Mouse (Mus musculus) stomach, embryonic 15.5 days (tissue): Measurements from ENCODE around the gene Eefsec. TPM values are rescaled to one million over a fixed set of nuclear protein-coding genes. Genes with fewer than 3 reads are reported as not detected.

Experiments
- ATAC-seq: fragments of 200-750 bp; cut with Nextera tagmentation; 2 replicates; pipeline ENCODE4 v1.8.0; 2017; ENCODE audit warnings: low read depth, moderate number of reproducible peaks, moderate TSS enrichment; ENCODE audit not compliant: insufficient read depth, low FRiP score
- H3K27ac ChIP-seq: fragments of 300-500 bp; sonication (generic); 2 replicates; pipeline ENCODE4 v1.5.1; 2015; ENCODE audit warnings: mild to moderate bottlenecking, inconsistent platforms
- H3K27me3 ChIP-seq: fragments of 300-500 bp; sonication (generic); replicated peaks from 2 replicates; pipeline ENCODE4 v1.6.1; 2015; ENCODE audit warnings: inconsistent platforms
- H3K36me3 ChIP-seq: fragments of 300-500 bp; sonication (generic); 2 replicates; pipeline ENCODE4 v1.6.1; 2015; ENCODE audit warnings: inconsistent platforms
- H3K4me1 ChIP-seq: fragments of 300-500 bp; sonication (generic); 2 replicates; pipeline ENCODE4 v1.6.1; 2015; ENCODE audit warnings: inconsistent platforms
- H3K4me2 ChIP-seq: fragments of 300-500 bp; sonication (generic); 2 replicates; pipeline ENCODE4 v1.6.1; 2015; ENCODE audit warnings: mild to moderate bottlenecking, inconsistent platforms
- H3K4me3 ChIP-seq: fragments of 300-500 bp; sonication (generic); replicated peaks from 2 replicates; pipeline ENCODE4 v1.5.1; 2015; ENCODE audit warnings: inconsistent platforms
- H3K9ac ChIP-seq: fragments of 300-500 bp; sonication (generic); 2 replicates; pipeline ENCODE4 v1.6.1; 2015; ENCODE audit warnings: inconsistent platforms
- H3K9me3 ChIP-seq: fragments of 300-500 bp; sonication (generic); 2 replicates; pipeline ENCODE4 v1.6.1; 2016; ENCODE audit warnings: inconsistent platforms
- WGBS: fragments of 180-500 bp; shearing (Covaris S2); methylation state at CpG from one replicate; pipeline ENCODE4 v1.1.7; 2015; 5-methylcytosine and 5-hydroxymethylcytosine counted together
- polyA plus RNA-seq: library from polyadenylated mRNA; unstranded; fragments of >200 nt; fragmentation: Nextera tagmentation; extraction: Ambion mirVana; gene quantifications from 2 replicates; pipeline ENCODE4 v1.2.1, GENCODE M21; 2015

Gene Eefsec
- polyA plus RNA-seq, 1 experiment from 2014 or later, result 35.5 TPM

- H3K4me2 ChIP-seq, result no peak overlapping the region
- H3K4me3 ChIP-seq, result no peak overlapping the region
- H3K36me3 ChIP-seq, result no peaks in the 10 kb centered on the region
- H3K27me3 ChIP-seq, result no peaks in the 10 kb centered on the region
- H3K4me1 ChIP-seq, result no peaks in the 10 kb centered on the region
- no peak overlapping the region for H3K27ac ChIP-seq
- no peak for ATAC-seq
- no peak overlapping the region for H3K9ac ChIP-seq
- 53% methylated on average over 1 of the region's 1 CpGs for WGBS
- H3K9me3 ChIP-seq, result no peaks in the 10 kb centered on the region
These were observed 82.8 kb downstream of the Eefsec start for GRCm38 (mm10) chr6:88363475-88364012.

DNA sequence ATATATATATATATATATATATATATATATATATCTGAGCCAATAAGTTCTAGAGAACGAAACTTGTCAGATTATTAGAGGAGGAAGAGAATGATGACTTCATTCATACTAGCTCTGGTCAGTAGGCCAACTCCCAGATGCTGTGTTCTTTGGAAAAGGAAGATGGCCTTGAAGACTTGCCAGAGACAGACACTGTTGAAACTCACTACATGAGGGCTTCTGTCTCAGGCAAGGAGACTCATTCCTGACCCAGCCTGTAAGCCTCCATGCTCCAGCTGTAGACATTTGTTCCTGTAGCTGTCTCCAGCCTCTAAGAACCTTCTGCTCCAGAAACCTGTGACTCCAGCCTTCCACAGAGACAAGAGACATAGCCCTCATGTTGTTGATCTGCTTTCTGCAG is 85.2 kb downstream of the Eefsec start:
- WGBS, result 71% methylated on average over 1 of the region's 1 CpGs
- no peaks in the 10 kb centered on the region for H3K4me1 ChIP-seq
- H3K27ac ChIP-seq, result no peak overlapping the region
- no peaks in the 10 kb centered on the region for H3K36me3 ChIP-seq
- H3K4me2 ChIP-seq, result no peak overlapping the region
- no peak for ATAC-seq
- H3K9me3 ChIP-seq, result no peaks in the 10 kb centered on the region
- no peak overlapping the region for H3K4me3 ChIP-seq
- H3K27me3 ChIP-seq, result no peaks in the 10 kb centered on the region
- H3K9ac ChIP-seq, result no peak overlapping the region

DNA sequence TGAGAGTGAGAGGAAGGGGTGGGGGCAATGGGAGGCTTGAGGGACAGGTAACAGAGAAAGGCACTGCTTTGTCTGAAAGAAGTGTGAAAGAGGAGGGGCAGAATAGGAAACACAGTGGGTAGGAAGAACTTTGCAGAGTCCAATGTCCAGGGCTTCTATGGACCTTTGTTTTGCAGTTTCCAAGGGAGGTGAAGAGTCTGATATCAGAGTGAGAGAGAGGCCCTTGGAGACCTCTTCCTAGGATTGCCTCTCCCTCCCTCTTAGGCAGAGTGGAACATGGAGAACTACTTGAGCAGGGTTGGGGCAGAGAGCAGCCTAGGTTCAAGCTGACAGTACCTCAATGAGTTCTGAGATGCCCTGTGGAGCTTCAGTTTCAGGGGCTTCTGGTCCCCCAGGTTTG is 88.1 kb downstream of the Eefsec start:
- Histone ChIP-seq H3K27me3 (no peaks in the 10 kb centered on the region), H3K4me1 (no peaks in the 10 kb centered on the region), H3K27ac (no peak overlapping the region), H3K9ac (no peak overlapping the region), H3K4me3 (no peak overlapping the region), H3K9me3 (no peaks in the 10 kb centered on the region), H3K36me3 (no peaks in the 10 kb centered on the region), H3K4me2 (no peak overlapping the region)
- ATAC-seq, result no peak

DNA sequence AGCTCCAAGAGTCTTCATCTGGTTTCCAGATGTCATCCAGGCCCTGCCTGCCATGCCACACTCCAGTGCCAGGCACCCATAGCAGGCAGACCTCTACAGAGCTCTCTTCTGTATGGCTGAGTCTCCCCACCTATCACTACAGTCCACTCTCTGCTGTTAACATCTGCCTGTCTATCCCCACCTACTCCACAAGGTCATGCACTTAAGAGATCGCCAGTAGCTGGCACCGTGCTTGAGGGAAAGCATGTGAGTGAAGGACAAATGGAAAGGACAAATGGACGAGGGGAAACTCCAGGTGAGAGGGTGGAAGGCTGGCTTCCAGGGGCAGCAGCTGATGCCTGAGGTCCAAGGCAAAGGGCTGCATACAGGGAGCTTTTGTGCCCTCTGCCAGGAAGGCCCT is 90.5 kb downstream of the Eefsec start:
- ATAC-seq, result no peak
- 72% methylated on average over 3 of the region's 3 CpGs for WGBS

DNA sequence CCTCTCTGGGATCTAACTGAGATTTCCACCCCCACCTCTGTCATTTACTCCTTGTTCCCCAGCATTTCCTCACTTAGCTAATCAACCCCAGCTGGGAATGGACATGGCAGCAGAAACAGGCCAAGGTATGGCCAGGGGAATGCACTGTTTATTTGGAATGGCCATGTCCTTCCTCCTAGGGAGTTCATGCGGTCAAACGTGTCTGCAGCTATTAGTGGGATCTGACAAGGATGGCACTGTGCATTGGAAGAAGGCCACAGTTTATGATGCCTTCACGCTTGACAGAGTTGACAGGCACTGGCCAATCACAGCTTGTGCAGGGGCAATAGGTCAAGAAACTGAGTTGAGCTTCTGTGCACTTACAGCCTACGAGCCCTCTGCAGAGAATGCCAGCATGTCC is 93.8 kb downstream of the Eefsec start:
- Histone ChIP-seq H3K4me2 (no peak overlapping the region), H3K27ac (no peak overlapping the region), H3K36me3 (no peaks in the 10 kb centered on the region), H3K9me3 (no peaks in the 10 kb centered on the region), H3K9ac (no peak overlapping the region), H3K4me3 (no peak overlapping the region), H3K4me1 (no peaks in the 10 kb centered on the region), H3K27me3 (no peaks in the 10 kb centered on the region)
- WGBS, result 61% methylated on average over 4 of the region's 4 CpGs
- ATAC-seq, result no peak

More for the DNA sequence above, 90.5 kb downstream of the Eefsec start:
- H3K4me1 ChIP-seq, result no peaks in the 10 kb centered on the region
- no peak overlapping the region for H3K27ac ChIP-seq
- H3K27me3 ChIP-seq, result no peaks in the 10 kb centered on the region
- no peak overlapping the region for H3K9ac ChIP-seq
- no peak overlapping the region for H3K4me2 ChIP-seq
- H3K9me3 ChIP-seq, result no peaks in the 10 kb centered on the region
- H3K36me3 ChIP-seq, result no peaks in the 10 kb centered on the region
- no peak overlapping the region for H3K4me3 ChIP-seq

DNA sequence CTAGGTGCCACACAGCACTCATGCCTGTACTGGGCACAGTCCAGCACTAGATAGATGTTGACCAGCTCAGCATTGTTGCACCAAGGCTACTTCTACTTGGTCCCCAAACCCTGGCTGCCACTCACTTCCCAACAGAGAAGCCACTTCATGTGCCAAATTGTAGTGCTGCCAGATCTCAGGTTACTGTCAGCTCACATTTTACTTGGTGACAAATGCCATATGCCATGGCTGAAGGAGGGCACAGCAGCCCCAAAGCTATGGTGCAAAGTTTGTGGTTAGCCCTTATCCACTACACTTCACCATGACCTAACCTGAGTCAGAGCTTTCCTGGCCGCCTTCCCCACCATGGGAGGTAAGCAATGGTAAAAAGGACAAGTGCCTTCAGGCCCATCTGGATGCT is 99.6 kb downstream of the Eefsec start:
- peaks cover 24% of the 10 kb centered on the region for H3K4me1 ChIP-seq
- no peaks in the 10 kb centered on the region for H3K9me3 ChIP-seq
- no peak overlapping the region for H3K9ac ChIP-seq
- no peak for ATAC-seq
- H3K27ac ChIP-seq, result no peak overlapping the region
- no peaks in the 10 kb centered on the region for H3K36me3 ChIP-seq
- no peak overlapping the region for H3K4me3 ChIP-seq
- WGBS, result 87% methylated on average over 1 of the region's 1 CpGs
- no peaks in the 10 kb centered on the region for H3K27me3 ChIP-seq
- no peak overlapping the region for H3K4me2 ChIP-seq

GRCm38 (mm10) chr6:88345311-88345710 is 101.0 kb downstream of the Eefsec start:
- 90% methylated on average over 2 of the region's 2 CpGs for WGBS

GRCm38 (mm10) chr6:88343485-88344450 is 102.6 kb downstream of the Eefsec start:
- 30% methylated on average over 7 of the region's 7 CpGs for WGBS
- Histone ChIP-seq H3K4me3 (no peak overlapping the region), H3K36me3 (no peaks in the 10 kb centered on the region), H3K4me2 (0 out of 2 replicates have a peak overlapping the region, but pooled peaks have one; percentile 4), H3K27me3 (no peaks in the 10 kb centered on the region), H3K27ac (peak overlapping the region; percentile 87), H3K9me3 (no peaks in the 10 kb centered on the region), H3K4me1 (peaks cover 24% of the 10 kb centered on the region), H3K9ac (no peak overlapping the region)
- peak; percentile 87 for ATAC-seq

More at GRCm38 (mm10) chr6:88345311-88345710, 101.0 kb downstream of the Eefsec start:
- no peaks in the 10 kb centered on the region for H3K27me3 ChIP-seq
- peaks cover 24% of the 10 kb centered on the region for H3K4me1 ChIP-seq
- H3K9ac ChIP-seq, result no peak overlapping the region
- H3K4me2 ChIP-seq, result no peak overlapping the region
- H3K4me3 ChIP-seq, result no peak overlapping the region
- H3K9me3 ChIP-seq, result no peaks in the 10 kb centered on the region
- H3K27ac ChIP-seq, result no peak overlapping the region
- ATAC-seq, result no peak
- no peaks in the 10 kb centered on the region for H3K36me3 ChIP-seq

GRCm38 (mm10) chr6:88342965-88343364 is 103.4 kb downstream of the Eefsec start:
- H3K9ac ChIP-seq, result no peak overlapping the region
- ATAC-seq, result no peak; the same call in 1 of the 2 replicates
- H3K4me3 ChIP-seq, result no peak overlapping the region
- WGBS, result 64% methylated on average over 3 of the region's 3 CpGs
- no peaks in the 10 kb centered on the region for H3K27me3 ChIP-seq
- no peaks in the 10 kb centered on the region for H3K9me3 ChIP-seq
- H3K4me2 ChIP-seq, result peak overlapping the region; percentile 4; the same call in 1 of the 2 replicates
- H3K4me1 ChIP-seq, result peaks cover 24% of the 10 kb centered on the region
- H3K27ac ChIP-seq, result peak overlapping the region; percentile 87
- no peaks in the 10 kb centered on the region for H3K36me3 ChIP-seq

GRCm38 (mm10) chr6:88341182-88341581 is 105.2 kb downstream of the Eefsec start:
- Histone ChIP-seq H3K36me3 (no peaks in the 10 kb centered on the region), H3K4me3 (no peak overlapping the region), H3K9me3 (no peaks in the 10 kb centered on the region), H3K4me2 (no peak overlapping the region), H3K27ac (no peak overlapping the region), H3K9ac (no peak overlapping the region), H3K4me1 (peaks cover 24% of the 10 kb centered on the region), H3K27me3 (no peaks in the 10 kb centered on the region)
- ATAC-seq, result no peak
- 89% methylated on average over 3 of the region's 3 CpGs for WGBS

DNA sequence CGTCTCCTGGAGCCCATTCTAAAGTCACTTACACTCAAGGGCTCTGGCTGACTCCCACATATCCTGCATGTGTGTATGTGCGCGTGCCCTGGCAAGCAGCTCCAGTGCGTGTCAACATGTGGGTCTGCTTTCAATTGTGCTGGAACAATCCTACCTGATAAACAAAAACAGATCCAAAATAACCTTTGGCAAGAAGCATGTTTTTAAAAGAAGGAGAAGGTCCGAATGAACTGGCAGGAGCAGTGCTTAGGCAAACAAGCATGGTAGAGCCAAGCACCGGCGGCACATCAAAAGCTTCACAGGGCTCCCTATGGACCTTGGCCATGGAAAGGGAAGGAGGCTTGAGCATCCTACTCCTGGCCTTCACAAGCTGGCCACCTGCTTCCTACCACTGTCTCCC is 105.6 kb downstream of the Eefsec start:
- Histone ChIP-seq H3K36me3 (no peaks in the 10 kb centered on the region), H3K27ac (no peak overlapping the region), H3K9ac (no peak overlapping the region), H3K4me1 (peaks cover 24% of the 10 kb centered on the region), H3K4me3 (no peak overlapping the region), H3K9me3 (no peaks in the 10 kb centered on the region), H3K4me2 (no peak overlapping the region), H3K27me3 (no peaks in the 10 kb centered on the region)
- no peak for ATAC-seq
- WGBS, result 92% methylated on average over 7 of the region's 7 CpGs

DNA sequence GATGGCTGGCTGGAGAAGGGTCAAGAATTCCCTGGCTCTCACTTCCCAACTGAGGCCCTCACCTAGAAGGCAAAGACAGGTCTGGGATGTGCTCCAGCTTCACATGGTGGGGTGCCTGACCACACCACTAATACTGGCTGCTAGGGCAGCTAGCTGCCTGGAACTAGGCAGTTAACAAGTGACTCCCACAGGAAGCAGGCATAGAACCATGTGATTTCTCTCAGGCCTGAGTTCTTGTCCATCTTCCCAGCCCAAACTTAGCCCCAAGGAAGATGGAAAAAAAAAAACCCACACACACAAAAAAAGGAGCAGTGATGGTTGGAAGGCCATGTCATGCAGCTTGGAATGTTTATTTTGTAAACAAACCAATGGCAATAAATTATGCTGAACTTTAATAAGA is 117.0 kb downstream of the Eefsec start:
- H3K27me3 ChIP-seq, result no peaks in the 10 kb centered on the region
- H3K9me3 ChIP-seq, result no peaks in the 10 kb centered on the region
- no peaks in the 10 kb centered on the region for H3K4me1 ChIP-seq
- no peak overlapping the region for H3K4me3 ChIP-seq
- no peak overlapping the region for H3K9ac ChIP-seq
- H3K4me2 ChIP-seq, result no peak overlapping the region
- no peak overlapping the region for H3K27ac ChIP-seq
- no peak for ATAC-seq
- H3K36me3 ChIP-seq, result no peaks in the 10 kb centered on the region
